Mouse (Mus musculus) limb, embryonic 10.5 days (tissue): ENCODE data around the gene Tctex1d1. TPM values are rescaled to one million over a fixed set of nuclear protein-coding genes. Genes with fewer than 3 reads are reported as not detected.
A peak's percentile ranks its signal among the peaks of the same experiment; 100 is the strongest.

Source experiments
- DNase-seq: peaks from one replicate; pipeline ENCODE4 v3.0.0-alpha.2; 2017; ENCODE audit warnings: low spot score
- H3K27ac ChIP-seq: fragments of 300-500 bp; sonication (generic); 2 replicates; pipeline ENCODE4 v1.5.1; 2016; ENCODE audit warnings: mild to moderate bottlenecking
- H3K27me3 ChIP-seq: fragments of 300-500 bp; sonication (generic); 2 replicates; pipeline ENCODE4 v1.6.1; 2016; ENCODE audit warnings: low read depth, mild to moderate bottlenecking; ENCODE audit not compliant: poor library complexity, severe bottlenecking
- H3K36me3 ChIP-seq: fragments of 300-500 bp; sonication (generic); 2 replicates; pipeline ENCODE4 v1.6.1; 2016; ENCODE audit warnings: mild to moderate bottlenecking, moderate library complexity
- H3K4me1 ChIP-seq: fragments of 300-500 bp; sonication (generic); 2 replicates; pipeline ENCODE4 v1.6.1; 2016
- H3K4me3 ChIP-seq: fragments of 300-500 bp; sonication (generic); 2 replicates; pipeline ENCODE4 v1.5.1; 2016; ENCODE audit warnings: mild to moderate bottlenecking, moderate library complexity
- H3K9me3 ChIP-seq: fragments of 300-500 bp; sonication (generic); replicated peaks from 2 replicates; pipeline ENCODE4 v1.6.1; 2016; ENCODE audit warnings: mild to moderate bottlenecking
- WGBS: fragments of 180-500 bp; shearing (Covaris S2); methylation state at CpG from one replicate; pipeline ENCODE4 v1.1.7; 2016; 5-methylcytosine and 5-hydroxymethylcytosine counted together
- polyA plus RNA-seq: library from polyadenylated mRNA; unstranded; fragments of >200 nt; fragmentation: Nextera tagmentation; extraction: Ambion mirVana; gene quantifications from 2 replicates; pipeline ENCODE4 v1.2.1, GENCODE M21; 2016

Tctex1d1 gene
- polyA plus RNA-seq: 0.10 and 0.25 TPM in 2 replicates

- Histone ChIP-seq H3K4me1 (peaks cover 34% of the 10 kb centered on the region), H3K27me3 (peaks cover 42% of the 10 kb centered on the region), H3K27ac (no peak within 1 kb of the TSS), H3K36me3 (no peaks in the 10 kb centered on the region), H3K4me3 (peak within 1 kb of the TSS; percentile 50), H3K9me3 (no peaks in the 10 kb centered on the region)
- WGBS: 3% methylated on average over 13 of the region's 13 CpGs
- peak; percentile 54 for DNase-seq
Observed at GRCm38 (mm10) chr4:102978440-102978839, at the start of gene Tctex1d1. TSS of gene Tctex1d1 (plus strand) at chr4:102978606.

GRCm38 (mm10) chr4:102929491-102929890, 48.9 kb upstream of the Tctex1d1 start:
- WGBS: 54% methylated on average over 3 of the region's 4 CpGs

GRCm38 (mm10) chr4:102930679-102931078, 47.7 kb upstream of the Tctex1d1 start:
- H3K36me3 ChIP-seq: no peaks in the 10 kb centered on the region
- no peak overlapping the region for H3K4me3 ChIP-seq
- H3K9me3 ChIP-seq: no peaks in the 10 kb centered on the region
- H3K4me1 ChIP-seq: no peaks in the 10 kb centered on the region
- no peak for DNase-seq
- no peaks in the 10 kb centered on the region; the same call in 1 of the 2 replicates for H3K27me3 ChIP-seq
- H3K27ac ChIP-seq: no peak overlapping the region
- 89% methylated on average over 7 of the region's 7 CpGs for WGBS

More at GRCm38 (mm10) chr4:102929491-102929890, 48.9 kb upstream of the Tctex1d1 start:
- Histone ChIP-seq H3K9me3 (no peaks in the 10 kb centered on the region), H3K4me1 (no peaks in the 10 kb centered on the region), H3K27me3 (no peaks in the 10 kb centered on the region; the same call in 1 of the 2 replicates), H3K36me3 (no peaks in the 10 kb centered on the region), H3K27ac (no peak overlapping the region), H3K4me3 (no peak overlapping the region)
- DNase-seq: no peak

- no peaks in the 10 kb centered on the region for H3K36me3 ChIP-seq
- H3K27ac ChIP-seq: no peak overlapping the region
- no peaks in the 10 kb centered on the region for H3K9me3 ChIP-seq
- DNase-seq: no peak
- H3K27me3 ChIP-seq: no peaks in the 10 kb centered on the region
- H3K4me1 ChIP-seq: no peaks in the 10 kb centered on the region
- 84% methylated on average over 3 of the region's 3 CpGs for whole genome bisulfite sequencing
- no peak overlapping the region for H3K4me3 ChIP-seq
Observed at GRCm38 (mm10) chr4:102940266-102940665, 38.1 kb upstream of the Tctex1d1 start.

GRCm38 (mm10) chr4:102940738-102941137, 37.7 kb upstream of the Tctex1d1 start:
- Histone ChIP-seq H3K27me3 (no peaks in the 10 kb centered on the region), H3K4me1 (no peaks in the 10 kb centered on the region), H3K36me3 (no peaks in the 10 kb centered on the region), H3K27ac (no peak overlapping the region), H3K9me3 (no peaks in the 10 kb centered on the region), H3K4me3 (no peak overlapping the region)
- no peak for DNase-seq
- 88% methylated on average over 4 of the region's 4 CpGs for WGBS

- WGBS: 82% methylated on average over 6 of the region's 6 CpGs
- Histone ChIP-seq H3K27me3 (no peaks in the 10 kb centered on the region), H3K4me1 (no peaks in the 10 kb centered on the region), H3K27ac (no peak overlapping the region), H3K36me3 (no peaks in the 10 kb centered on the region), H3K9me3 (no peaks in the 10 kb centered on the region), H3K4me3 (no peak overlapping the region)
- no peak for DNase-seq
Observed at GRCm38 (mm10) chr4:102944325-102944724, 34.1 kb upstream of the Tctex1d1 start.

- DNase-seq: no peak
- Histone ChIP-seq H3K36me3 (no peaks in the 10 kb centered on the region), H3K4me3 (no peak overlapping the region), H3K9me3 (no peaks in the 10 kb centered on the region), H3K27me3 (no peaks in the 10 kb centered on the region), H3K27ac (no peak overlapping the region), H3K4me1 (no peaks in the 10 kb centered on the region)
- WGBS: 76% methylated on average over 2 of the region's 2 CpGs
Observed at GRCm38 (mm10) chr4:102952476-102952875, 25.9 kb upstream of the Tctex1d1 start.

- no peak overlapping the region for H3K4me3 ChIP-seq
- no peaks in the 10 kb centered on the region for H3K27me3 ChIP-seq
- no peaks in the 10 kb centered on the region for H3K4me1 ChIP-seq
- 73% methylated on average over 17 of the region's 17 CpGs for WGBS
- H3K36me3 ChIP-seq: no peaks in the 10 kb centered on the region
- no peaks in the 10 kb centered on the region for H3K9me3 ChIP-seq
- no peak for DNase-seq
- H3K27ac ChIP-seq: no peak overlapping the region
Observed at GRCm38 (mm10) chr4:102955294-102955956, 23.0 kb upstream of the Tctex1d1 start.

- DNase-seq: no peak
- 90% methylated on average over 5 of the region's 5 CpGs for WGBS
- Histone ChIP-seq H3K4me3 (no peak overlapping the region), H3K4me1 (no peaks in the 10 kb centered on the region), H3K27me3 (no peaks in the 10 kb centered on the region), H3K36me3 (no peaks in the 10 kb centered on the region), H3K9me3 (no peaks in the 10 kb centered on the region), H3K27ac (no peak overlapping the region)
Observed at GRCm38 (mm10) chr4:102959409-102959808, 19.0 kb upstream of the Tctex1d1 start.

GRCm38 (mm10) chr4:102964174-102964573, 14.2 kb upstream of the Tctex1d1 start:
- Histone ChIP-seq H3K27ac (no peak overlapping the region), H3K36me3 (no peaks in the 10 kb centered on the region), H3K4me3 (no peak overlapping the region), H3K27me3 (no peaks in the 10 kb centered on the region), H3K9me3 (no peaks in the 10 kb centered on the region), H3K4me1 (no peaks in the 10 kb centered on the region)
- 77% methylated on average over 3 of the region's 3 CpGs for WGBS
- DNase-seq: no peak

GRCm38 (mm10) chr4:102967811-102968210, 10.6 kb upstream of the Tctex1d1 start:
- Histone ChIP-seq H3K4me3 (no peak overlapping the region), H3K27ac (no peak overlapping the region), H3K9me3 (no peaks in the 10 kb centered on the region), H3K4me1 (no peaks in the 10 kb centered on the region), H3K36me3 (no peaks in the 10 kb centered on the region), H3K27me3 (no peaks in the 10 kb centered on the region)
- DNase-seq: no peak
- 91% methylated on average over 15 of the region's 15 CpGs for WGBS

- H3K4me3 ChIP-seq: no peak overlapping the region
- H3K9me3 ChIP-seq: no peaks in the 10 kb centered on the region
- WGBS: 95% methylated on average over 5 of the region's 5 CpGs
- no peaks in the 10 kb centered on the region for H3K36me3 ChIP-seq
- peaks cover 2% of the 10 kb centered on the region; the same call in 1 of the 2 replicates for H3K4me1 ChIP-seq
- H3K27me3 ChIP-seq: 0 out of 2 replicates have a peak, but pooled peaks cover 2% of the 10 kb centered on the region
- DNase-seq: no peak
- no peak overlapping the region for H3K27ac ChIP-seq
Observed at GRCm38 (mm10) chr4:102969599-102969998, 8.8 kb upstream of the Tctex1d1 start.

GRCm38 (mm10) chr4:102971159-102971558, 7.2 kb upstream of the Tctex1d1 start:
- Histone ChIP-seq H3K27ac (no peak overlapping the region), H3K36me3 (no peaks in the 10 kb centered on the region), H3K4me3 (no peak overlapping the region), H3K27me3 (0 out of 2 replicates have a peak, but pooled peaks cover 4% of the 10 kb centered on the region), H3K9me3 (no peaks in the 10 kb centered on the region), H3K4me1 (peaks cover 9% of the 10 kb centered on the region)
- no peak for DNase-seq
- WGBS: 78% methylated on average over 5 of the region's 5 CpGs
